Mouse (Mus musculus) left cerebral cortex, postnatal 10 days (tissue): ENCODE results near the gene Olfr1089. TPM values are rescaled to one million over a fixed set of nuclear protein-coding genes. Genes with fewer than 3 reads are reported as not detected.

Experiments
- DNase-seq, 2 experiments: peaks; one replicate each; pipeline ENCODE4 v3.0.0; 2021 to 2022; ENCODE audit warnings: low spot score in 2 of 2, mixed read lengths in 1 of 2; ENCODE audit errors: extremely low spot score in 1 of 2
- intact Hi-C: fragments of 180-260 bp; cut with DNase I; formaldehyde crosslinking; loops from one replicate; pipeline ENCODE4 v1.15.1; 2025
- total RNA-seq, 2 experiments: library from RNA; stranded (reverse); gene quantifications; 2 replicates each; pipeline ENCODE4 v1.2.3; 2021

Olfr1089 gene
- not detected for total RNA-seq

DNA sequence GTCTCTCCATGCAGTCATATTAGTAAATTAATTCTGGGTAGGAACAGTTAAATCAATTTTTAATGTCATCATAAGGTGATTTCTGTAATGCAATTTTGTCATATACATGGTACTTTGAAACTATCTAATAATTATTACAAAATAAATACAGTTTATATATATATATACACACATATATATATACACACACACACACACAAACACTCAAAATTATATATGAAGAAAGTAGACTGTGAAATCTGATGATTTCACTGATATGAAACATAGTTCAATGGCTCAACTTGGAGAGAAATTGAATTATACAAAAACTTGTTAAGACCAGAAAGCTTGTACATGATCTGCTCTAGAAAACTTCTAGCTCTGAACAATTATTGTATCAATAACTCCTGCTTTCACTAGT is at the start of gene Olfr1089:
Olfr1089 (minus strand) TSS at position 101 of the 400 bp plus-strand sequence.
- intact Hi-C loops, result no loop called here
- no peak for DNase-seq

- DNase-seq, result no peak
- intact Hi-C loops, result no loop called here
Measured at GRCm38 (mm10) chr2:86782179-86782578, 48.7 kb upstream of the Olfr1089 start, which contains the start of gene Olfr1093. Olfr1093 (plus strand) TSS chr2:86782479.

DNA sequence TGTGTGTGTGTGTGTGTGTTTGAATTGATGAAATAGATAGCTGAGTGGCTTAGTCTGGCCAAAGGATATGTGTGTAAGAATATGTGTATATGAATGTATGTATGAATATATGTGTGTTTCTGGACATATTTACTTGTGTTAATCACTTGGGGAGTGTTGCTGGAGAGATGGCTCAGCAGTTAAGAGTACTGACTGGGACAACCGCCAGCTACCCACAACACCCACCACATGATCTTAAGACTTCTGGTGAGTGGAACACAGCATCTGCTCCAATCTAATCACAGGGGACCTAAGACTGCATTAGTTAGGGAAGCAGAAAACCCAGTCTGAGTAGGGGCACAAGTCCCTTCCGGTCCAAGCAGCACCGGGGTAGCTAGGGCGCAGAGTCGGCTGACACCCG is 27.5 kb upstream of the Olfr1089 start:
- DNase-seq, result no peak

GRCm38 (mm10) chr2:86758893-86759292 is 25.4 kb upstream of the Olfr1089 start, which contains the start of gene Olfr1090:
Olfr1090 (minus strand) TSS chr2:86758993.
- DNase-seq, result no peak
- intact Hi-C loops, result no loop called here

More for the DNA sequence above, 27.5 kb upstream of the Olfr1089 start:
- intact Hi-C loops, result no loop called here

- intact Hi-C loops, result no loop called here
- DNase-seq, result no peak
Measured at GRCm38 (mm10) chr2:86698295-86698694, 35.2 kb downstream of the Olfr1089 start, which contains the start of gene Olfr1087. Olfr1087 (minus strand) TSS chr2:86698395.

Other genes starting within 250 kb of the Olfr1089 start
- not detected for gene Olfr228, start 246.3 kb downstream of the Olfr1089 start, total RNA-seq
- gene Olfr1076, start 225.2 kb downstream of the Olfr1089 start, total RNA-seq, result not detected
- gene Olfr1079, start 191.2 kb downstream of the Olfr1089 start, total RNA-seq, result not detected
- gene Olfr1080, start 175.5 kb downstream of the Olfr1089 start, total RNA-seq, result not detected
- gene Olfr1082, start 134.7 kb downstream of the Olfr1089 start, total RNA-seq, result not detected
- gene Olfr1084, start 94.0 kb downstream of the Olfr1089 start, total RNA-seq, result not detected
- not detected for gene Olfr1085, start 71.7 kb downstream of the Olfr1089 start, total RNA-seq
- gene Olfr1086, start 53.6 kb downstream of the Olfr1089 start, total RNA-seq, result not detected
- not detected for gene Olfr1087, start 35.3 kb downstream of the Olfr1089 start, total RNA-seq
- gene Olfr1090, start 25.3 kb upstream of the Olfr1089 start, total RNA-seq, result not detected
- gene Olfr1093, start 48.8 kb upstream of the Olfr1089 start, total RNA-seq, result not detected
- gene Olfr141, start 76.3 kb upstream of the Olfr1089 start, total RNA-seq, result not detected
- gene Olfr1094, start 91.0 kb upstream of the Olfr1089 start, total RNA-seq, result not detected
- not detected for gene Olfr1095, start 118.0 kb upstream of the Olfr1089 start, total RNA-seq
- not detected for gene Gm13723, start 141.1 kb upstream of the Olfr1089 start, total RNA-seq
- gene Olfr1097, start 158.5 kb upstream of the Olfr1089 start, total RNA-seq, result not detected
- not detected for gene Olfr1098, start 190.8 kb upstream of the Olfr1089 start, total RNA-seq
- gene Olfr1099, start 227.0 kb upstream of the Olfr1089 start, total RNA-seq, result not detected
- gene Olfr1100, start 246.3 kb upstream of the Olfr1089 start, total RNA-seq, result not detected